Mouse (Mus musculus): ENCODE results near the gene Plac9a. TPM values are rescaled to one million over a fixed set of nuclear protein-coding genes. Genes with fewer than 3 reads are reported as not detected.

The Plac9a gene
- polyA plus RNA-seq, 1 experiment from 2014 or later: not detected

- Histone ChIP-seq H3K4me3 (ENCODE audit: low read depth, low read length) (no peak overlapping the region), H3K9ac (ENCODE audit: low read depth, low read length) (no peak overlapping the region), H3K4me2 (ENCODE audit: low read depth, low read length) (no peak overlapping the region), H3K36me3 (ENCODE audit: control insufficient read depth, insufficient read depth, low read length) (no peaks in the 10 kb centered on the region), H3K4me1 (ENCODE audit: control insufficient read depth, insufficient read depth, low read length) (peaks cover 7% of the 10 kb centered on the region; the same call in 1 of the 2 replicates), H3K9me3 (ENCODE audit: control insufficient read depth, low read length) (no peaks in the 10 kb centered on the region), H3K27ac (replicated peaks; ENCODE audit: low read depth, low read length) (no peak overlapping the region), H3K27me3 (replicated peaks; ENCODE audit: control insufficient read depth, insufficient read depth, low read length) (no peaks in the 10 kb centered on the region)
- DNase-seq (ENCODE audit: low spot score): no peak
- ATAC-seq (ENCODE audit: low read depth): no peak
- 50% methylated on average over 1 of the region's 4 CpGs for WGBS
Observed at GRCm38 (mm10) chr14:25868706-25869105, 34.2 kb downstream of the Plac9a start.

- 54% methylated on average over 6 of the region's 6 CpGs for WGBS
- H3K27ac ChIP-seq (replicated peaks; ENCODE audit: low read depth, low read length): no peak overlapping the region
- H3K4me1 ChIP-seq (ENCODE audit: control insufficient read depth, insufficient read depth, low read length): peaks cover 7% of the 10 kb centered on the region; the same call in 1 of the 2 replicates
- no peaks in the 10 kb centered on the region for H3K27me3 ChIP-seq (replicated peaks; ENCODE audit: control insufficient read depth, insufficient read depth, low read length)
- ATAC-seq (ENCODE audit: low read depth): no peak
- no peak overlapping the region for H3K4me3 ChIP-seq (ENCODE audit: low read depth, low read length)
- no peaks in the 10 kb centered on the region for H3K36me3 ChIP-seq (ENCODE audit: control insufficient read depth, insufficient read depth, low read length)
- no peaks in the 10 kb centered on the region for H3K9me3 ChIP-seq (ENCODE audit: control insufficient read depth, low read length)
- H3K9ac ChIP-seq (ENCODE audit: low read depth, low read length): no peak overlapping the region
- H3K4me2 ChIP-seq (ENCODE audit: low read depth, low read length): no peak overlapping the region
- no peak for DNase-seq (ENCODE audit: low spot score)
Observed at GRCm38 (mm10) chr14:25867834-25868233, 35.1 kb downstream of the Plac9a start.

- H3K4me2 ChIP-seq (ENCODE audit: low read depth, low read length): no peak overlapping the region
- no peaks in the 10 kb centered on the region for H3K36me3 ChIP-seq (ENCODE audit: control insufficient read depth, insufficient read depth, low read length)
- H3K9me3 ChIP-seq (ENCODE audit: control insufficient read depth, low read length): no peaks in the 10 kb centered on the region
- H3K9ac ChIP-seq (ENCODE audit: low read depth, low read length): no peak overlapping the region
- no peak overlapping the region for H3K27ac ChIP-seq (replicated peaks; ENCODE audit: low read depth, low read length)
- DNase-seq (ENCODE audit: low spot score) (no peak), ATAC-seq (ENCODE audit: low read depth) (no peak)
- H3K27me3 ChIP-seq (replicated peaks; ENCODE audit: control insufficient read depth, insufficient read depth, low read length): no peaks in the 10 kb centered on the region
- no peak overlapping the region for H3K4me3 ChIP-seq (ENCODE audit: low read depth, low read length)
- 68% methylated on average over 11 of the region's 11 CpGs for WGBS
- no peaks in the 10 kb centered on the region for H3K4me1 ChIP-seq (ENCODE audit: control insufficient read depth, insufficient read depth, low read length)
Observed at GRCm38 (mm10) chr14:25866832-25867231, 36.1 kb downstream of the Plac9a start.

GRCm38 (mm10) chr14:25866384-25866783, 36.5 kb downstream of the Plac9a start:
- Histone ChIP-seq H3K27ac (replicated peaks; ENCODE audit: low read depth, low read length) (no peak overlapping the region), H3K36me3 (ENCODE audit: control insufficient read depth, insufficient read depth, low read length) (no peaks in the 10 kb centered on the region), H3K4me3 (ENCODE audit: low read depth, low read length) (no peak overlapping the region), H3K4me2 (ENCODE audit: low read depth, low read length) (no peak overlapping the region), H3K9me3 (ENCODE audit: control insufficient read depth, low read length) (no peaks in the 10 kb centered on the region), H3K27me3 (replicated peaks; ENCODE audit: control insufficient read depth, insufficient read depth, low read length) (no peaks in the 10 kb centered on the region), H3K9ac (ENCODE audit: low read depth, low read length) (no peak overlapping the region), H3K4me1 (ENCODE audit: control insufficient read depth, insufficient read depth, low read length) (no peaks in the 10 kb centered on the region)
- DNase-seq (ENCODE audit: low spot score): peak; percentile 50
- ATAC-seq (ENCODE audit: low read depth): peak; percentile 38; the same call in 1 of the 2 replicates
- WGBS: 83% methylated on average over 6 of the region's 6 CpGs

- WGBS: 69% methylated on average over 5 of the region's 5 CpGs
- H3K4me1 ChIP-seq (ENCODE audit: control insufficient read depth, insufficient read depth, low read length): no peaks in the 10 kb centered on the region
- H3K9me3 ChIP-seq (ENCODE audit: control insufficient read depth, low read length): no peaks in the 10 kb centered on the region
- DNase-seq (ENCODE audit: low spot score) (no peak), ATAC-seq (ENCODE audit: low read depth) (no peak)
- H3K27me3 ChIP-seq (replicated peaks; ENCODE audit: control insufficient read depth, insufficient read depth, low read length): no peaks in the 10 kb centered on the region
- no peaks in the 10 kb centered on the region for H3K36me3 ChIP-seq (ENCODE audit: control insufficient read depth, insufficient read depth, low read length)
- no peak overlapping the region for H3K9ac ChIP-seq (ENCODE audit: low read depth, low read length)
- no peak overlapping the region for H3K4me3 ChIP-seq (ENCODE audit: low read depth, low read length)
- no peak overlapping the region for H3K27ac ChIP-seq (replicated peaks; ENCODE audit: low read depth, low read length)
- H3K4me2 ChIP-seq (ENCODE audit: low read depth, low read length): no peak overlapping the region
Observed at GRCm38 (mm10) chr14:25865251-25865650, 37.6 kb downstream of the Plac9a start.

GRCm38 (mm10) chr14:25863721-25864120, 39.2 kb downstream of the Plac9a start:
- H3K36me3 ChIP-seq (ENCODE audit: control insufficient read depth, insufficient read depth, low read length): no peaks in the 10 kb centered on the region
- 64% methylated on average over 2 of the region's 2 CpGs for WGBS
- no peak overlapping the region for H3K4me3 ChIP-seq (ENCODE audit: low read depth, low read length)
- H3K27me3 ChIP-seq (replicated peaks; ENCODE audit: control insufficient read depth, insufficient read depth, low read length): no peaks in the 10 kb centered on the region
- H3K4me2 ChIP-seq (ENCODE audit: low read depth, low read length): no peak overlapping the region
- H3K9ac ChIP-seq (ENCODE audit: low read depth, low read length): no peak overlapping the region
- no peaks in the 10 kb centered on the region for H3K4me1 ChIP-seq (ENCODE audit: control insufficient read depth, insufficient read depth, low read length)
- no peak overlapping the region for H3K27ac ChIP-seq (replicated peaks; ENCODE audit: low read depth, low read length)
- DNase-seq (ENCODE audit: low spot score) (no peak), ATAC-seq (ENCODE audit: low read depth) (no peak)
- H3K9me3 ChIP-seq (ENCODE audit: control insufficient read depth, low read length): no peaks in the 10 kb centered on the region

GRCm38 (mm10) chr14:25861771-25862530, 40.9 kb downstream of the Plac9a start:
- Histone ChIP-seq H3K27ac (replicated peaks; ENCODE audit: low read depth, low read length) (no peak overlapping the region), H3K9me3 (ENCODE audit: control insufficient read depth, low read length) (no peaks in the 10 kb centered on the region), H3K27me3 (replicated peaks; ENCODE audit: control insufficient read depth, insufficient read depth, low read length) (no peaks in the 10 kb centered on the region), H3K4me1 (ENCODE audit: control insufficient read depth, insufficient read depth, low read length) (no peaks in the 10 kb centered on the region), H3K4me2 (ENCODE audit: low read depth, low read length) (no peak overlapping the region), H3K4me3 (ENCODE audit: low read depth, low read length) (no peak overlapping the region), H3K36me3 (ENCODE audit: control insufficient read depth, insufficient read depth, low read length) (no peaks in the 10 kb centered on the region), H3K9ac (ENCODE audit: low read depth, low read length) (no peak overlapping the region)
- 88% methylated on average over 13 of the region's 13 CpGs for WGBS
- no peak for DNase-seq (ENCODE audit: low spot score)
- no peak for ATAC-seq (ENCODE audit: low read depth)

- H3K36me3 ChIP-seq (ENCODE audit: control insufficient read depth, insufficient read depth, low read length): no peaks in the 10 kb centered on the region
- H3K9ac ChIP-seq (ENCODE audit: low read depth, low read length): no peak overlapping the region
- no peaks in the 10 kb centered on the region for H3K27me3 ChIP-seq (replicated peaks; ENCODE audit: control insufficient read depth, insufficient read depth, low read length)
- no peak for DNase-seq (ENCODE audit: low spot score)
- ATAC-seq (ENCODE audit: low read depth): no peak
- peaks cover 4% of the 10 kb centered on the region; the same call in 1 of the 2 replicates for H3K4me1 ChIP-seq (ENCODE audit: control insufficient read depth, insufficient read depth, low read length)
- no peak overlapping the region for H3K27ac ChIP-seq (replicated peaks; ENCODE audit: low read depth, low read length)
- no peak overlapping the region for H3K4me2 ChIP-seq (ENCODE audit: low read depth, low read length)
- no peaks in the 10 kb centered on the region for H3K9me3 ChIP-seq (ENCODE audit: control insufficient read depth, low read length)
- 82% methylated on average over 8 of the region's 8 CpGs for WGBS
- no peak overlapping the region for H3K4me3 ChIP-seq (ENCODE audit: low read depth, low read length)
Observed at GRCm38 (mm10) chr14:25857940-25858339, 45.0 kb downstream of the Plac9a start.

- H3K9me3 ChIP-seq (ENCODE audit: control insufficient read depth, low read length): no peaks in the 10 kb centered on the region
- H3K27me3 ChIP-seq (replicated peaks; ENCODE audit: control insufficient read depth, insufficient read depth, low read length): no peaks in the 10 kb centered on the region
- no peak for ATAC-seq (ENCODE audit: low read depth)
- 88% methylated on average over 3 of the region's 3 CpGs for WGBS
- no peaks in the 10 kb centered on the region for H3K36me3 ChIP-seq (ENCODE audit: control insufficient read depth, insufficient read depth, low read length)
- H3K4me2 ChIP-seq (ENCODE audit: low read depth, low read length): no peak overlapping the region
- H3K27ac ChIP-seq (replicated peaks; ENCODE audit: low read depth, low read length): no peak overlapping the region
- peaks cover 4% of the 10 kb centered on the region; the same call in 1 of the 2 replicates for H3K4me1 ChIP-seq (ENCODE audit: control insufficient read depth, insufficient read depth, low read length)
- no peak overlapping the region for H3K4me3 ChIP-seq (ENCODE audit: low read depth, low read length)
- H3K9ac ChIP-seq (ENCODE audit: low read depth, low read length): no peak overlapping the region
- DNase-seq (ENCODE audit: low spot score): no peak
Observed at GRCm38 (mm10) chr14:25857168-25857621, 45.7 kb downstream of the Plac9a start.

Measured in embryonic facial prominence, embryonic 14.5 days (tissue).